Mouse (Mus musculus) heart, embryonic 12.5 days (tissue): ENCODE results near the gene Angptl7. TPM values are rescaled to one million over a fixed set of nuclear protein-coding genes. Genes with fewer than 3 reads are reported as not detected.

Source experiments
- ATAC-seq: fragments of 200-750 bp; cut with Nextera tagmentation; 2 replicates; pipeline ENCODE4 v1.8.0; 2017; ENCODE audit warnings: moderate TSS enrichment, moderate library complexity; ENCODE audit not compliant: insufficient number of reproducible peaks, low FRiP score
- H3K27ac ChIP-seq: fragments of 300-500 bp; sonication (generic); 2 replicates; pipeline ENCODE4 v1.5.1; 2016; ENCODE audit warnings: mild to moderate bottlenecking, moderate library complexity; ENCODE audit not compliant: poor library complexity, severe bottlenecking
- H3K27me3 ChIP-seq: fragments of 300-500 bp; sonication (generic); replicated peaks from 2 replicates; pipeline ENCODE4 v1.6.1; 2016; ENCODE audit warnings: mild to moderate bottlenecking, moderate library complexity
- H3K36me3 ChIP-seq: fragments of 300-500 bp; sonication (generic); 2 replicates; pipeline ENCODE4 v1.6.1; 2016; ENCODE audit warnings: mild to moderate bottlenecking, moderate library complexity
- H3K4me1 ChIP-seq: fragments of 300-500 bp; sonication (generic); replicated peaks from 2 replicates; pipeline ENCODE4 v1.6.1; 2016; ENCODE audit warnings: mild to moderate bottlenecking
- H3K4me2 ChIP-seq: fragments of 300-500 bp; sonication (generic); 2 replicates; pipeline ENCODE4 v1.6.1; 2016; ENCODE audit warnings: mild to moderate bottlenecking, moderate library complexity
- H3K4me3 ChIP-seq: fragments of 300-500 bp; sonication (generic); 2 replicates; pipeline ENCODE4 v1.5.1; 2016; ENCODE audit warnings: mild to moderate bottlenecking
- H3K9ac ChIP-seq: fragments of 300-500 bp; sonication (generic); 2 replicates; pipeline ENCODE4 v1.6.1; 2016; ENCODE audit warnings: mild to moderate bottlenecking, moderate library complexity
- H3K9me3 ChIP-seq: fragments of 300-500 bp; sonication (generic); replicated peaks from 2 replicates; pipeline ENCODE4 v1.6.1; 2016; ENCODE audit warnings: mild to moderate bottlenecking, moderate library complexity
- WGBS: fragments of 180-500 bp; shearing (Covaris S2); methylation state at CpG from one replicate; pipeline ENCODE4 v1.1.7; 2016; 5-methylcytosine and 5-hydroxymethylcytosine counted together
- polyA plus RNA-seq: library from polyadenylated mRNA; unstranded; fragments of >200 nt; fragmentation: Nextera tagmentation; extraction: Ambion mirVana; gene quantifications from 2 replicates; pipeline ENCODE4 v1.2.1, GENCODE M21; 2016

The Angptl7 gene
- polyA plus RNA-seq, 1 experiment from 2014 or later = 5.0 TPM

GRCm38 (mm10) chr4:148466511-148467079 lies 33.7 kb downstream of the Angptl7 start:
- WGBS = 94% methylated on average over 5 of the region's 5 CpGs
- no peaks in the 10 kb centered on the region for H3K9me3 ChIP-seq
- no peak for ATAC-seq

GRCm38 (mm10) chr4:148464869-148465268 lies 35.4 kb downstream of the Angptl7 start:
- Histone ChIP-seq H3K4me1 (no peaks in the 10 kb centered on the region), H3K36me3 (peaks cover 96% of the 10 kb centered on the region)
- 89% methylated on average over 12 of the region's 12 CpGs for WGBS

More at GRCm38 (mm10) chr4:148466511-148467079, 33.7 kb downstream of the Angptl7 start:
- Histone ChIP-seq H3K9ac (no peak overlapping the region), H3K4me3 (no peak overlapping the region), H3K27ac (no peak overlapping the region), H3K36me3 (peaks cover 96% of the 10 kb centered on the region), H3K4me1 (no peaks in the 10 kb centered on the region), H3K4me2 (no peak overlapping the region), H3K27me3 (no peaks in the 10 kb centered on the region)

GRCm38 (mm10) chr4:148464301-148464700 lies 36.0 kb downstream of the Angptl7 start:
- 85% methylated on average over 12 of the region's 12 CpGs for WGBS
- H3K4me1 ChIP-seq = no peaks in the 10 kb centered on the region
- H3K36me3 ChIP-seq = peaks cover 96% of the 10 kb centered on the region
- no peak for ATAC-seq
- no peaks in the 10 kb centered on the region for H3K9me3 ChIP-seq
- no peak overlapping the region for H3K4me3 ChIP-seq
- no peaks in the 10 kb centered on the region for H3K27me3 ChIP-seq
- H3K4me2 ChIP-seq = no peak overlapping the region
- no peak overlapping the region for H3K9ac ChIP-seq
- H3K27ac ChIP-seq = no peak overlapping the region

More at GRCm38 (mm10) chr4:148464869-148465268, 35.4 kb downstream of the Angptl7 start:
- no peak overlapping the region for H3K4me2 ChIP-seq
- no peak overlapping the region for H3K9ac ChIP-seq
- H3K27ac ChIP-seq = no peak overlapping the region
- no peak overlapping the region for H3K4me3 ChIP-seq
- H3K9me3 ChIP-seq = no peaks in the 10 kb centered on the region
- H3K27me3 ChIP-seq = no peaks in the 10 kb centered on the region
- ATAC-seq = no peak

- 70% methylated on average over 14 of the region's 14 CpGs for WGBS
- no peaks in the 10 kb centered on the region for H3K9me3 ChIP-seq
- H3K4me2 ChIP-seq = no peak overlapping the region
- no peak overlapping the region for H3K9ac ChIP-seq
- H3K36me3 ChIP-seq = peaks cover 96% of the 10 kb centered on the region
- no peaks in the 10 kb centered on the region for H3K27me3 ChIP-seq
- no peak overlapping the region for H3K27ac ChIP-seq
- ATAC-seq = no peak
- H3K4me3 ChIP-seq = no peak overlapping the region
- no peaks in the 10 kb centered on the region for H3K4me1 ChIP-seq
These were observed 36.9 kb downstream of the Angptl7 start for GRCm38 (mm10) chr4:148463208-148463960.

GRCm38 (mm10) chr4:148462717-148463116 lies 37.5 kb downstream of the Angptl7 start:
- H3K27ac ChIP-seq = no peak overlapping the region
- H3K9me3 ChIP-seq = no peaks in the 10 kb centered on the region
- no peak overlapping the region for H3K9ac ChIP-seq
- no peaks in the 10 kb centered on the region for H3K27me3 ChIP-seq
- H3K4me3 ChIP-seq = no peak overlapping the region
- 94% methylated on average over 13 of the region's 13 CpGs for WGBS
- no peak for ATAC-seq
- H3K4me2 ChIP-seq = no peak overlapping the region
- no peaks in the 10 kb centered on the region for H3K4me1 ChIP-seq
- peaks cover 96% of the 10 kb centered on the region for H3K36me3 ChIP-seq

- no peak for ATAC-seq
- H3K9ac ChIP-seq = no peak overlapping the region
- no peak overlapping the region for H3K27ac ChIP-seq
- WGBS = 83% methylated on average over 4 of the region's 4 CpGs
- H3K4me2 ChIP-seq = no peak overlapping the region
- no peaks in the 10 kb centered on the region for H3K27me3 ChIP-seq
- H3K36me3 ChIP-seq = peaks cover 98% of the 10 kb centered on the region
- no peaks in the 10 kb centered on the region for H3K4me1 ChIP-seq
- no peaks in the 10 kb centered on the region for H3K9me3 ChIP-seq
- no peak overlapping the region for H3K4me3 ChIP-seq
These were observed 38.5 kb downstream of the Angptl7 start for GRCm38 (mm10) chr4:148461772-148462171.

GRCm38 (mm10) chr4:148460656-148461284 lies 39.5 kb downstream of the Angptl7 start:
- H3K27me3 ChIP-seq = no peaks in the 10 kb centered on the region
- H3K9ac ChIP-seq = no peak overlapping the region
- no peak overlapping the region for H3K4me3 ChIP-seq
- H3K4me1 ChIP-seq = no peaks in the 10 kb centered on the region
- no peak overlapping the region for H3K4me2 ChIP-seq
- no peak for ATAC-seq
- 90% methylated on average over 12 of the region's 12 CpGs for WGBS
- no peak overlapping the region for H3K27ac ChIP-seq
- peaks cover 98% of the 10 kb centered on the region for H3K36me3 ChIP-seq
- no peaks in the 10 kb centered on the region for H3K9me3 ChIP-seq

- Histone ChIP-seq H3K9me3 (no peaks in the 10 kb centered on the region), H3K27me3 (no peaks in the 10 kb centered on the region), H3K4me3 (no peak overlapping the region), H3K27ac (no peak overlapping the region), H3K9ac (no peak overlapping the region), H3K4me2 (no peak overlapping the region), H3K4me1 (no peaks in the 10 kb centered on the region), H3K36me3 (peaks cover 87% of the 10 kb centered on the region)
- 90% methylated on average over 5 of the region's 5 CpGs for WGBS
- ATAC-seq = no peak
These were observed 44.7 kb downstream of the Angptl7 start for GRCm38 (mm10) chr4:148455477-148456025.

GRCm38 (mm10) chr4:148453707-148454106 lies 46.6 kb downstream of the Angptl7 start:
- Histone ChIP-seq H3K4me2 (no peak overlapping the region), H3K27me3 (no peaks in the 10 kb centered on the region), H3K27ac (no peak overlapping the region), H3K4me3 (no peak overlapping the region), H3K36me3 (peaks cover 68% of the 10 kb centered on the region), H3K9ac (no peak overlapping the region), H3K4me1 (peaks cover 8% of the 10 kb centered on the region), H3K9me3 (no peaks in the 10 kb centered on the region)
- ATAC-seq = no peak
- 92% methylated on average over 11 of the region's 11 CpGs for WGBS

GRCm38 (mm10) chr4:148448853-148449245 lies 51.4 kb downstream of the Angptl7 start:
- no peaks in the 10 kb centered on the region for H3K9me3 ChIP-seq
- peak overlapping the region; percentile 74 for H3K4me2 ChIP-seq
- peak overlapping the region; percentile 96 for H3K9ac ChIP-seq
- 0% methylated on average over 15 of the region's 15 CpGs for WGBS
- peak; percentile 41 for ATAC-seq
- H3K4me1 ChIP-seq = peaks cover 11% of the 10 kb centered on the region
- H3K27me3 ChIP-seq = no peaks in the 10 kb centered on the region
- H3K4me3 ChIP-seq = peak overlapping the region; percentile 100
- H3K27ac ChIP-seq = peak overlapping the region; percentile 53
- H3K36me3 ChIP-seq = peaks cover 20% of the 10 kb centered on the region

- peaks cover 17% of the 10 kb centered on the region for H3K4me1 ChIP-seq
- no peaks in the 10 kb centered on the region for H3K9me3 ChIP-seq
- H3K27me3 ChIP-seq = no peaks in the 10 kb centered on the region
- peak within 1 kb of the TSS; percentile 53 for H3K27ac ChIP-seq
- peak; percentile 94 for ATAC-seq
- peak within 1 kb of the TSS; percentile 96 for H3K9ac ChIP-seq
- H3K4me3 ChIP-seq = peak within 1 kb of the TSS; percentile 100
- peaks cover 14% of the 10 kb centered on the region for H3K36me3 ChIP-seq
- peak within 1 kb of the TSS; percentile 74 for H3K4me2 ChIP-seq
- under 1% methylated on average over 55 of the region's 56 CpGs for WGBS
These were observed 51.9 kb downstream of the Angptl7 start, which contains the start of gene Mtor for GRCm38 (mm10) chr4:148448179-148448852. Mtor (plus strand) TSS chr4:148448611.
